Mouse (Mus musculus): Measurements from ENCODE around the gene Acsf2. TPM values are rescaled to one million over a fixed set of nuclear protein-coding genes. Genes with fewer than 3 reads are reported as not detected.
"Not testable (repeated sequence)": the region's sequence is repeated elsewhere in the genome, so short reads cannot be mapped to it uniquely, and the experiment has no call there.

Gene Acsf2
- 3.9 and 4.0 TPM in 2 replicates for polyA plus RNA-seq (2014; fragmentation: Nextera tagmentation; extraction: Ambion mirVana)

DNA sequence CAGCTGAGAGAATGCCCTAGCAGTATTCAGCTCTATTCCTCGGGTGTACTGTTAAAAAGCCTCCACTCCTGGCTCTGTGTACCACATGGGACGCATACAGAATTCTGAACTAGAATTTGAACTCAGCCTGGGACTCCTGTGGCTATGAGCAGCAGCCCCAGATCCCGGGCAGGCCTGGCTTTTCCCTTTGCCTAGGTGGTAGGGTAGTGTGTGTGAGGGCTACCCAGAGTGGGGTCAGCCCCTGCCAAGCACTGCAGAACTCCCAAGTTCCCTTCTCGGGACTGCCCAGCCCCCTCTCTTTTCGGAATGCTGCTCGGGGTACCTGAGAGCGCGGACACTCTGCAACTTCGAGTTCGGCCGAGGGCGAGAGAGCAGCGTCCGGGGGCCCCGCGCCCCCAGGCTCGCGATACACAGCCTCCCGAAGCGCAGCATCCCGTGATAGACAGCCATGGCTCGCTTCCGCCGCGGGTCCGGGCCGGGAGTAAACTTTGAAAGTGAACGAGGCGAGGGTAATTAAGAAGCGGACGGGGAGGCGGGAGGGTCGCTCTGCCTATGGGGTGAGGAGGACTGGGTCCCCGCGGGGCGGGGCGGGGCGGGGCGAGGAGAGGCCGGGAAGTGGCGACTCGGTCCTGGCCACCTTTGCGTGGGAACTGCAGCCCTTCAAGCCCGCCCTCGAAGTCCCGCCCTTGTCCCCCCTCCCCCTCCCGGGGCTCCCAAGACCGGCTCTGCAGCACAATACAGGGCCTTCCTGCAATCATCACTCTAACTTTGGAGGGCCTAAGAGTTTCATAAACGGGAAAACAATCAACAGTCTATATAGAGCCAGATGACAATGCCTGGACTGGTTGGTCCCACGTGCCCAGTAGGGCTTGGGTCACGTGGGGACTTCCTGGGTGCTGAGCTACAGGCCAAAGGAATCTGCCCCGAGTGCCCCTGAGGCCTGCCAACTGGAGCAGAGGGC lies at the start of gene Acsf2:
Gene Acsf2 (minus strand): TSS at position 551 of the 961 bp plus-strand sequence.
- peak within 1 kb of the TSS; percentile 57 to 64 for H3K4me3 ChIP-seq (ENCODE audit: control insufficient read depth in 1 of 2, insufficient read depth in 1 of 2, low read depth in 1 of 2, low read length in 2 of 2)
- H3K4me1 ChIP-seq (ENCODE audit: control insufficient read depth in 2 of 2, insufficient read depth in 2 of 2, low read length in 2 of 2) = peaks cover 4 to 5% of the 10 kb centered on the region in 2 experiments
- H3K4me2 ChIP-seq (ENCODE audit: low read length) = peak within 1 kb of the TSS; percentile 80
- ATAC-seq (ENCODE audit: insufficient number of reproducible peaks, insufficient read depth, low FRiP score, low read depth) = peak; percentile 79
- H3K36me3 ChIP-seq (ENCODE audit: control insufficient read depth, insufficient read depth, low read length) = no peaks in the 10 kb centered on the region
- WGBS = under 1% methylated on average over 52 of the region's 52 CpGs
- peak within 1 kb of the TSS in 1 of 2 experiments; percentile 20; a peak in 1 of 4 replicates for H3K27ac ChIP-seq (replicated peaks in 1 of 2; ENCODE audit: control insufficient read depth in 1 of 2, insufficient read depth in 1 of 2, low read depth in 2 of 2, low read length in 2 of 2)
- H3K9me3 ChIP-seq (ENCODE audit: control insufficient read depth, low read length) = no peaks in the 10 kb centered on the region
- H3K9ac ChIP-seq (ENCODE audit: low read length) = peak within 1 kb of the TSS; percentile 75
- no peaks in the 10 kb centered on the region for H3K27me3 ChIP-seq (ENCODE audit: control insufficient read depth, insufficient read depth, low read length)

- not testable (repeated sequence) for H3K4me2 ChIP-seq (ENCODE audit: low read length); H3K9ac ChIP-seq (ENCODE audit: low read length); H3K4me3 ChIP-seq (ENCODE audit: control insufficient read depth in 1 of 2, insufficient read depth in 1 of 2, low read depth in 1 of 2, low read length in 2 of 2); H3K27ac ChIP-seq (replicated peaks in 1 of 2; ENCODE audit: control insufficient read depth in 1 of 2, insufficient read depth in 1 of 2, low read depth in 2 of 2, low read length in 2 of 2); ATAC-seq (ENCODE audit: insufficient number of reproducible peaks, insufficient read depth, low FRiP score, low read depth); H3K9me3 ChIP-seq (ENCODE audit: control insufficient read depth, low read length); H3K4me1 ChIP-seq (ENCODE audit: control insufficient read depth in 2 of 2, insufficient read depth in 2 of 2, low read length in 2 of 2); H3K27me3 ChIP-seq (ENCODE audit: control insufficient read depth, insufficient read depth, low read length)
- WGBS = 94% methylated on average over 5 of the region's 7 CpGs
- peaks cover 40% of the 10 kb centered on the region for H3K36me3 ChIP-seq (ENCODE audit: control insufficient read depth, insufficient read depth, low read length)
These were observed 49.6 kb upstream of the Acsf2 start for GRCm38 (mm10) chr11:94651241-94651640.

GRCm38 (mm10) chr11:94646457-94646856 lies 44.8 kb upstream of the Acsf2 start:
- H3K9me3 ChIP-seq (ENCODE audit: control insufficient read depth, low read length) = no peaks in the 10 kb centered on the region
- ATAC-seq (ENCODE audit: insufficient number of reproducible peaks, insufficient read depth, low FRiP score, low read depth) = no peak
- no peaks in the 10 kb centered on the region for H3K4me1 ChIP-seq (ENCODE audit: control insufficient read depth in 2 of 2, insufficient read depth in 2 of 2, low read length in 2 of 2)
- H3K9ac ChIP-seq (ENCODE audit: low read length) = no peak overlapping the region
- H3K4me3 ChIP-seq (ENCODE audit: control insufficient read depth in 1 of 2, insufficient read depth in 1 of 2, low read depth in 1 of 2, low read length in 2 of 2) = no peak overlapping the region
- peaks cover 87% of the 10 kb centered on the region for H3K36me3 ChIP-seq (ENCODE audit: control insufficient read depth, insufficient read depth, low read length)
- H3K27ac ChIP-seq (replicated peaks in 1 of 2; ENCODE audit: control insufficient read depth in 1 of 2, insufficient read depth in 1 of 2, low read depth in 2 of 2, low read length in 2 of 2) = no peak overlapping the region
- H3K4me2 ChIP-seq (ENCODE audit: low read length) = no peak overlapping the region
- H3K27me3 ChIP-seq (ENCODE audit: control insufficient read depth, insufficient read depth, low read length) = no peaks in the 10 kb centered on the region
- 91% methylated on average over 4 of the region's 4 CpGs for WGBS

DNA sequence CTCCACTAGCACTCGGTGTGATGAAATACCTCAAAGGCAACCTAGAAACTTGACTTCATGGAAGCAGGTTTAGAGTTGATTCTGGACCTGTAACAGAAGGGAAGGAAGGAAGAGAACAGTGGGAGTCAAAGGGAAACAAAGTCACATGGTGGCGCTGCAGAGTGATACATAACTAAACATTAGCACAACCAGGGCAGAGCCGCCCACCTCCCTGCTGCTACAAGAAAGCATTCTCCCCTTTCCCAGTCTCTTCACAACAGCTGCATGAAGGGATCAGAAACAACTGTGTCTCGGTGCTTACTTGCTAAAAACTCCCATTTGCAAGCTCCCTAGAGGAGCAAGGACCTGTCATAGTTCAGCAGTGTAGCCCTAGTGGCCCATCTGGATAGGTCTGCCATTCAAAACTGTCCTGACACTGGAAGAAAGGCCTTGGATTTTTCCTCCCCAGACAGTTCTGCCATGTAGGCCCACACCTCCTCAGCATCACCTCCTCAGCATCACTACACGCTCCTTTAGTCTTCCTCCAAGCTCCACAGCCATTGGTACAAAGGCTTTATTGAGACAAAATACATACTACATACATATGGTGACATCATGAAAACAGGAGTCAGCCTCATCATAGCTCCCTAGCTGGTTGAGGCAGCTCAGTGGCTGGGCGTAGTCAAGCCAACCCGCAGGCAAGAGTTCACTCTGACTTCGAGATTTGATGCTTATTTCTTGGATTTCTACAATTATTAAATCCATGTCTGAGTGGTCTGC lies 43.0 kb upstream of the Acsf2 start:
- WGBS = 88% methylated on average over 8 of the region's 8 CpGs

GRCm38 (mm10) chr11:94634431-94634830 lies 32.8 kb upstream of the Acsf2 start:
- no peaks in the 10 kb centered on the region for H3K9me3 ChIP-seq (ENCODE audit: control insufficient read depth, low read length)
- no peaks in the 10 kb centered on the region for H3K27me3 ChIP-seq (ENCODE audit: control insufficient read depth, insufficient read depth, low read length)
- H3K27ac ChIP-seq (replicated peaks in 1 of 2; ENCODE audit: control insufficient read depth in 1 of 2, insufficient read depth in 1 of 2, low read depth in 2 of 2, low read length in 2 of 2) = no peak overlapping the region
- 89% methylated on average over 5 of the region's 5 CpGs for WGBS
- H3K4me1 ChIP-seq (ENCODE audit: control insufficient read depth in 2 of 2, insufficient read depth in 2 of 2, low read length in 2 of 2) = peaks cover 2 to 10% of the 10 kb centered on the region in 2 experiments; a peak in 3 of 4 replicates
- ATAC-seq (ENCODE audit: insufficient number of reproducible peaks, insufficient read depth, low FRiP score, low read depth) = no peak
- peaks cover 82% of the 10 kb centered on the region for H3K36me3 ChIP-seq (ENCODE audit: control insufficient read depth, insufficient read depth, low read length)
- H3K4me3 ChIP-seq (ENCODE audit: control insufficient read depth in 1 of 2, insufficient read depth in 1 of 2, low read depth in 1 of 2, low read length in 2 of 2) = no peak overlapping the region
- H3K9ac ChIP-seq (ENCODE audit: low read length) = no peak overlapping the region
- H3K4me2 ChIP-seq (ENCODE audit: low read length) = no peak overlapping the region

More for the DNA sequence above, 43.0 kb upstream of the Acsf2 start:
- no peaks in the 10 kb centered on the region for H3K27me3 ChIP-seq (ENCODE audit: control insufficient read depth, insufficient read depth, low read length)
- H3K9me3 ChIP-seq (ENCODE audit: control insufficient read depth, low read length) = no peaks in the 10 kb centered on the region
- no peak overlapping the region for H3K9ac ChIP-seq (ENCODE audit: low read length)
- peaks cover 91% of the 10 kb centered on the region for H3K36me3 ChIP-seq (ENCODE audit: control insufficient read depth, insufficient read depth, low read length)
- H3K4me3 ChIP-seq (ENCODE audit: control insufficient read depth in 1 of 2, insufficient read depth in 1 of 2, low read depth in 1 of 2, low read length in 2 of 2) = no peak overlapping the region
- H3K27ac ChIP-seq (replicated peaks in 1 of 2; ENCODE audit: control insufficient read depth in 1 of 2, insufficient read depth in 1 of 2, low read depth in 2 of 2, low read length in 2 of 2) = no peak overlapping the region
- H3K4me2 ChIP-seq (ENCODE audit: low read length) = no peak overlapping the region
- no peaks in the 10 kb centered on the region for H3K4me1 ChIP-seq (ENCODE audit: control insufficient read depth in 2 of 2, insufficient read depth in 2 of 2, low read length in 2 of 2)
- no peak for ATAC-seq (ENCODE audit: insufficient number of reproducible peaks, insufficient read depth, low FRiP score, low read depth)

DNA sequence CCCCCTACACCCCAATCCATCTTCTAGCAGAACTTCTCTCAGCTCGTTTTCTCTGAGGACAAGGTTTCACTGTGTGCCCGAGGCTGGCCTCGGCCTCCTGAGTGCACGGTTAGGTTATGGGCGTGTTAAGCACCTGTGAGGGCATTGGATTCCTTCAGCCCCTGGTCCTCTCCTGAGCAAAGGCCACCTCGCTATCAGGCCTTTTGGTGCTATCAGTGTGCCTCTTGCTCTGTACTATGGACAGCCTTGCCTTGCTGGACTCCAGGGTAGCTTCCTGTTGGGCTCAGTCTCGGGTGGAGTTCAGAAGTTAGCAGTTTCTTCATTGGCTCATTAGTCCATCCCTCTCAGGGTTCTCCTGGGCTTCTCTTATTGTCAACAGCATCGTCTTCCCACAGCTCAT lies 31.3 kb upstream of the Acsf2 start:
- Histone ChIP-seq H3K4me2 (ENCODE audit: low read length) (no peak overlapping the region), H3K9ac (ENCODE audit: low read length) (no peak overlapping the region), H3K27ac (replicated peaks in 1 of 2; ENCODE audit: control insufficient read depth in 1 of 2, insufficient read depth in 1 of 2, low read depth in 2 of 2, low read length in 2 of 2) (no peak overlapping the region), H3K27me3 (ENCODE audit: control insufficient read depth, insufficient read depth, low read length) (no peaks in the 10 kb centered on the region), H3K4me3 (ENCODE audit: control insufficient read depth in 1 of 2, insufficient read depth in 1 of 2, low read depth in 1 of 2, low read length in 2 of 2) (no peak overlapping the region), H3K9me3 (ENCODE audit: control insufficient read depth, low read length) (no peaks in the 10 kb centered on the region), H3K36me3 (ENCODE audit: control insufficient read depth, insufficient read depth, low read length) (peaks cover 68% of the 10 kb centered on the region), H3K4me1 (ENCODE audit: control insufficient read depth in 2 of 2, insufficient read depth in 2 of 2, low read length in 2 of 2) (peaks cover 2 to 10% of the 10 kb centered on the region in 2 experiments; a peak in 3 of 4 replicates)
- 87% methylated on average over 8 of the region's 8 CpGs for WGBS
- ATAC-seq (ENCODE audit: insufficient number of reproducible peaks, insufficient read depth, low FRiP score, low read depth) = no peak

GRCm38 (mm10) chr11:94631969-94632368 lies 30.3 kb upstream of the Acsf2 start:
- no peaks in the 10 kb centered on the region for H3K27me3 ChIP-seq (ENCODE audit: control insufficient read depth, insufficient read depth, low read length)
- no peak overlapping the region for H3K9ac ChIP-seq (ENCODE audit: low read length)
- WGBS = 90% methylated on average over 5 of the region's 5 CpGs
- H3K4me1 ChIP-seq (ENCODE audit: control insufficient read depth in 2 of 2, insufficient read depth in 2 of 2, low read length in 2 of 2) = peaks cover 2 to 10% of the 10 kb centered on the region in 2 experiments; a peak in 3 of 4 replicates
- ATAC-seq (ENCODE audit: insufficient number of reproducible peaks, insufficient read depth, low FRiP score, low read depth) = no peak
- no peak overlapping the region for H3K4me3 ChIP-seq (ENCODE audit: control insufficient read depth in 1 of 2, insufficient read depth in 1 of 2, low read depth in 1 of 2, low read length in 2 of 2)
- H3K9me3 ChIP-seq (ENCODE audit: control insufficient read depth, low read length) = no peaks in the 10 kb centered on the region
- H3K4me2 ChIP-seq (ENCODE audit: low read length) = no peak overlapping the region
- H3K27ac ChIP-seq (replicated peaks in 1 of 2; ENCODE audit: control insufficient read depth in 1 of 2, insufficient read depth in 1 of 2, low read depth in 2 of 2, low read length in 2 of 2) = no peak overlapping the region
- H3K36me3 ChIP-seq (ENCODE audit: control insufficient read depth, insufficient read depth, low read length) = peaks cover 58% of the 10 kb centered on the region
